Mouse (Mus musculus) C2C12 (cell line): Measurements from ENCODE around the gene Zfp384.

Experiments
- CTCF ChIP-seq: IDR thresholded peaks from one replicate; pipeline ENCODE4 v1.5.1; 2011; ENCODE audit not compliant: control insufficient read depth, insufficient read depth, insufficient read length
- MAX ChIP-seq: IDR thresholded peaks from one replicate; pipeline ENCODE4 v1.6.1; 2011; ENCODE audit warnings: mild to moderate bottlenecking, control low read depth
- USF1 ChIP-seq: IDR thresholded peaks from one replicate; pipeline ENCODE4 v1.6.1; 2011; ENCODE audit warnings: low read depth, mild to moderate bottlenecking, control low read depth, moderate library complexity

GRCm38 (mm10) chr6:125042081-125042480 lies 33.1 kb downstream of the Zfp384 start:
- TF ChIP-seq MAX (no peak), CTCF (no peak), USF1 (no peak)
